Mouse (Mus musculus): ENCODE measurements at regions not wholly inside any gene's neighbourhood (a gene's known extent, or its start where the extent isn't known, plus 50 kb on each side); places are given as distances from the start of the nearest gene placed in this dataset.

GRCm38 (mm10) chr16:78635257-78635656, 58.7 kb upstream of the D16Ertd472e start:
- peak; percentile 84 for DNase-seq (ENCODE audit: low spot score)

GRCm38 (mm10) chr16:78631797-78632196, 55.3 kb upstream of the D16Ertd472e start:
- no peak for DNase-seq (ENCODE audit: low spot score)

- no peak for DNase-seq (ENCODE audit: low spot score)
Measured at GRCm38 (mm10) chr16:78626803-78627202, 50.3 kb upstream of the D16Ertd472e start.
